Mouse (Mus musculus) neutrophil, adult 5-6 weeks (primary cell): ENCODE data around the gene Hecw2. TPM values are rescaled to one million over a fixed set of nuclear protein-coding genes. Genes with fewer than 3 reads are reported as not detected.

Source experiments
- ATAC-seq: fragments of 151-379, 151-347 bp; 2 replicates; pipeline ENCODE4 v1.8.0; 2017; ENCODE audit warnings: mild to moderate bottlenecking, moderate TSS enrichment; ENCODE audit not compliant: insufficient number of reproducible peaks, poor library complexity, low FRiP score, severe bottlenecking; ENCODE audit errors: extremely low read depth
- total RNA-seq: library from RNA; stranded (forward); fragments of 200-1000 nt; gene quantifications from 2 replicates; pipeline ENCODE4 v1.2.3, GENCODE M21; 2017

Hecw2 gene
- total RNA-seq, 1 experiment from 2014 or later = 2.2 TPM

DNA sequence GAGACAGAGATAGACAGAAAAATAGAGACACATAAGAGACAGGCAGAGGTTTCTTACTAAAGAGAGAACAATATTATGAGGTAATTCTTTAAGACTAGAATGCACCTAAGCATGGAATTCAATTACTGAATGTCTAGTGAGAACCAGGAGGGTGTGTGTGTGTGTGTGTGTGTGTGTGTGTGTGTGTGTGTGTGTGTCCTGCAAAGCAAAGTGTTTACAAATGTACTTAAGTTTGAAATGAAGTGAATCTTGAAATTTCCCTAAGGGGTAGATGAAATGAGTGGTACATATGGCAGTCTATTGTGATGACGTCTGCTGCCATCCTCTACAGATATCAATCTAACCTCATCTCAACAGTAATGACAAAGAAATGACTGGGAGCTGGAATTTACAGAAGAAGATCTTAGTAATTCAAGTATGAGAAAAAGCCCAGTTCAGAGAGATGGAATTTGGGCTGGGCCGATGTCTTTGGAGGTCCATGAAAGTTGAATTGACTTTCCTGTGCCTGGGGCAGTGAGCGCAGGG, 342.8 kb downstream of the Hecw2 start:
- no peak for ATAC-seq

- ATAC-seq = peak; percentile 83
Measured at GRCm38 (mm10) chr1:53851334-53851733, 343.6 kb downstream of the Hecw2 start.

DNA sequence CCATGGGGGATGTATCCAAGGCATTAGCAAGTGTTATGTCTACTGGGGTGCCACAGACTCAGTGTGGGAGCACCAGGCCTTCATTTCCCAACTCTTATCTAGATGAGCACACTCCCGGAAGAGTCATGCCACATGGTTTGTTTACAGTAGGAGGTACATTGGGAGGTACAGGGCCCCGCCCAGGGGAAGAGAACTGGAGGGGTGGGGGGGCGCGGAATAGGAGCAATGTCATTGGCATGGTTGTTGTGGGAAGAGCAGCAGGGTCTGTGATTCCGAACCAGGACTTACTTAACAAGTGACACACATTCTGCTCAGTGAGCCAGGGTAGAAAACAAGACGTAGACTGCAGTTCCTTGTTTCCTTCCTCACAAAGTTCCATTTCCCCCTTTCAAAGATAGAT, 344.1 kb downstream of the Hecw2 start:
- peak; percentile 84 for ATAC-seq

- ATAC-seq = no peak
Measured at GRCm38 (mm10) chr1:53846665-53847237, 348.2 kb downstream of the Hecw2 start.

GRCm38 (mm10) chr1:53845854-53846253, 349.1 kb downstream of the Hecw2 start:
- no peak for ATAC-seq

- ATAC-seq = peak; percentile 76
Measured at GRCm38 (mm10) chr1:53844914-53845612, 349.9 kb downstream of the Hecw2 start.

GRCm38 (mm10) chr1:53844122-53844913, 350.6 kb downstream of the Hecw2 start:
- ATAC-seq = no peak

GRCm38 (mm10) chr1:53843051-53843450, 351.9 kb downstream of the Hecw2 start:
- ATAC-seq = no peak

DNA sequence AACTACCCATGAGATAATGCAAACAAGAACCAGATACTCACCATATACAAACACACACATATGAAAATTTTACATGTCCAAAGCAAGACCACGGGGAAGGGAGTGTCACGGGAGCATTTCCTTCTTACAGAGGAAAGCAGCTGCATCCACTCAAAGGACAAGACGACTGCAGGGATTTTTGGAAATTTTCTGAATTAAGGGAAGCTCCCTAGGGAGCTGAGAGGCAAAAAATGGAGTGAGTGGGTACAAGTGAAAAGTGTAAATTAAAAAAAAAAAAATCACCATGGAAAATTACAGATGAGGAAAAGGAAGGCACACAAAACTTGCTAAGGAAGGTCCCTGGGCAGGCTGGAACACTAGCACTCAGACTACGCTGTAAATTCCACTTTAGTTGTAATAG, 353.9 kb downstream of the Hecw2 start:
- no peak for ATAC-seq

- ATAC-seq = no peak
Measured at GRCm38 (mm10) chr1:53839392-53839791, 355.6 kb downstream of the Hecw2 start.

- peak; percentile 60; the same call in 1 of the 2 replicates for ATAC-seq
Measured at GRCm38 (mm10) chr1:53838182-53838859, 356.6 kb downstream of the Hecw2 start.

DNA sequence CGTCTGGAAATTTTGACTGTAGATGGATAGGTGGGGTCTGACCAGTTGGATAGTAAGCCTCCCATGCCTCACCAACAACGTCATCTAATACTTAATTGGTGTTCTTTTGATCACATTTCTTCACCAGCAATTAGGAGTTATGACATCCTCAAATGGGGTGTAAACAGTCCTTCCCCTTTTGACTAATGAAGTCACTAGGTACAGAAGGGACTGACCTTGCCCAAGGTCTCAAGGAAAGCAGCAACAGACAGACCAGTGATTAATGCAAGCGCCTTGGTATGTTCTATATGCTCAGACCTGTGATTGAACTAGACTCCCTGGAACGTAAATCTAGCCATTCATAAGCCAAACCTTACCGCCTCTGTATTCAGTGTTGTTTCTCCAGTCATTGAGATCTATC, 364.7 kb downstream of the Hecw2 start:
- ATAC-seq = peak; percentile 71

- no peak for ATAC-seq
Measured at GRCm38 (mm10) chr1:53829089-53829488, 365.9 kb downstream of the Hecw2 start.

DNA sequence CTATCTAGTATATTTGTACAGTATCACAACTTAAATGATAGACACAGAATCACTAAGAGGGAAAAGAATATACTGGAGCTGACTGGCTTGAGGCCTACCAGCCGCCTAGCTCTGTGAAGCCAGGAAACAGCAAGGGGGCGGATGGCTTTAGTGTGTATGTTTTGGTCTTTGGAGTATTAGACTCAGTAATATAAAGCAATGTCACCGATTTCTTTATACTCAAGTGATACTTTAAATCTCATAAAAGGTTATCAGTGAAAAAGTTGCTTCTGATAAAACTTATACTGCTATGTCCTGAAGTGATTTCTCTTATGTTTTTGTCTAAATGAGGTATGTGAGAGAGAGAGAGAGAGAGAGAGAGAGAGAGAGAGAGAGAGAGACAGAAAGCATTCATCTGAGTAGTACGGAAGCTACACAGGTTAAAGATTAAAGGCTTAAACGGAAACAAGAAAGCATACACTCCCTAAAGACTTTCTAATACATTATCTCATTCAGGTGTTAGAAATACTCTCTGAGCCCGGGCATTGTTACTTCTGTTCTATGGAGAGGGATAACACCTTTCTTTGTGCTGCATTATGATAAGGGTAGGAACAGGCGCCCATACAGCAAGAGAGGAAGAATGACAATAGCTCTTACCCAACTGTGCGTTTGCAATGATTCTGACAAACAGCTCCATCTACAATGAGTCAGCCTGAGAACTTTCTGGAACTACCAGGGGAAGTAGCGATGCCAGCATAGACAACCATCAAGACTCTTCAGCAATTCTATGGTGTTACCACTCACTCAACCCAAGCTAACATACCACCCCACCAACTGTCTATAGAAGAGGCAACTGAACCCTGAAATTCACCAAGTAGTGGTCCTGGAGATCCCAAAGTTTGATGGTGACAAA, 370.3 kb downstream of the Hecw2 start:
- peak; percentile 77 for ATAC-seq

GRCm38 (mm10) chr1:53823687-53824445, 371.1 kb downstream of the Hecw2 start:
- peak; percentile 91 for ATAC-seq

GRCm38 (mm10) chr1:53821983-53822382, 373.0 kb downstream of the Hecw2 start:
- no peak for ATAC-seq

DNA sequence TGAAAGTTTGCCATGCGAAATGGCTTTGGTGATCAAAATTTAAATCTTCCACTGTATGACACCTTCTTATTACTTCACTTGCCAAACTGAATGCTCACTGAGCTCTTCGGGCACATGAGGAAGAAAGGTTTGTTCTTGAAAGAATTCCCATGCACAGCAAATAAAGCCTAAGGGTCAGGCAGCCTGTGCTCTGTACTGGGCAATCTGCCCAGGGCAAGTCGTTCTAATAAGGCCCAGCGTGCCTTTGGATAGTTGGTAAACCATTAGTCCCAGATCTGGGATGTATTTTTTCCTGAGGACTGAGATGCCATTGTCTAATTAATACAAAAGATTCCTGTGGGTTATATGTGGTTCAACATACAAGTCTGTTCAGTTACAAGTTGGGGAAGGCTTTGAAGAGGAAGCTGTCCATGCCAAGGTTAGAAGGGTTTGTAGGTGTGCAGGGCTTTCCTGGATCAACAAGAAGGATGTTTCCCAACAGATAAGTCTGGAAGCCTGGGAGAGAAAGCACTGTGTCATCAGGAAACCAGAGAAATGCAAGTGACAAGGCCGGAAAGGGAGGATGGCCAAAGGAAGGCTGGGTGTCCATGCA, 374.8 kb downstream of the Hecw2 start:
- no peak for ATAC-seq
